Mouse (Mus musculus): ENCODE results near the gene Cfap69.
"Not testable (repeated sequence)": the region's sequence is repeated elsewhere in the genome, so short reads cannot be mapped to it uniquely, and the experiment has no call there.

The Cfap69 gene

DNA sequence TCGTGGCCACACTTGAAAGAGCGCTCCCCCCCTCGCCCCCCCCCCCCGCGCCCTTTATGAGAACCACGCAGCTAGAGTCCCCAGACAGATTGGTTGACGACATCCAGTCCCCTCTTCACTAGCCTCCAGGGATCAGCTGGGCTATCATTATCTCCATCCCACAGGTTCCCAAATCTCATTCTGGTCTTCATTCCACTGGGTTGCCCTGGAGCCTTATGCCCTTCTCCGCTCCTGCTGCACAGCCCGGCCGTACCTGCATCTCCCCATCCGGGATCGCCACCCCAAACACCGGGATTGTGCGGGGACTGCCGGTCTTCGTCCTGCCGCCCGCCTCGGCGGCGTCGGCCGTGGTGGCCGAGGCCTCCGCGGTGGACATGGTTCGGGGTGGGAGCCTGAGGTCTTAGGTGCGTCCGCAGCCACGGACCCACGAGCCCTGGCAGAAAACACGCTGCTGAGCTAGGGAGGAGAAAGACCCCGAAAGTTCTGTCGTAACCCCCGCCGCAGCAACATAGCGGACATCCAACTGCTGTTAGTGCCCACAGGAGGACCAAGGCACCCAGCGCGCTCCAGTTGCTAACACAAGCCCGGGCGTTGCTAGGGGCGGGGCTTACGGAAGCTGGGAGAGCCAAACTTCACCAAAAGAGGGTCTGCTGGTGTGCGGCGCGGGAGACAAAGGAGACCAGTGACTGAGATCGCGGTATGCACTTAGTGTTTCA is at the start of gene Cfap69:
Gene Cfap69 (minus strand): TSS at position 585 of the 716 bp plus-strand sequence.
- DNase-seq = peak; percentile 54 to 68

- no peak for DNase-seq
Measured at GRCm38 (mm10) chr5:5711032-5711431, 47.0 kb upstream of the Cfap69 start.

DNA sequence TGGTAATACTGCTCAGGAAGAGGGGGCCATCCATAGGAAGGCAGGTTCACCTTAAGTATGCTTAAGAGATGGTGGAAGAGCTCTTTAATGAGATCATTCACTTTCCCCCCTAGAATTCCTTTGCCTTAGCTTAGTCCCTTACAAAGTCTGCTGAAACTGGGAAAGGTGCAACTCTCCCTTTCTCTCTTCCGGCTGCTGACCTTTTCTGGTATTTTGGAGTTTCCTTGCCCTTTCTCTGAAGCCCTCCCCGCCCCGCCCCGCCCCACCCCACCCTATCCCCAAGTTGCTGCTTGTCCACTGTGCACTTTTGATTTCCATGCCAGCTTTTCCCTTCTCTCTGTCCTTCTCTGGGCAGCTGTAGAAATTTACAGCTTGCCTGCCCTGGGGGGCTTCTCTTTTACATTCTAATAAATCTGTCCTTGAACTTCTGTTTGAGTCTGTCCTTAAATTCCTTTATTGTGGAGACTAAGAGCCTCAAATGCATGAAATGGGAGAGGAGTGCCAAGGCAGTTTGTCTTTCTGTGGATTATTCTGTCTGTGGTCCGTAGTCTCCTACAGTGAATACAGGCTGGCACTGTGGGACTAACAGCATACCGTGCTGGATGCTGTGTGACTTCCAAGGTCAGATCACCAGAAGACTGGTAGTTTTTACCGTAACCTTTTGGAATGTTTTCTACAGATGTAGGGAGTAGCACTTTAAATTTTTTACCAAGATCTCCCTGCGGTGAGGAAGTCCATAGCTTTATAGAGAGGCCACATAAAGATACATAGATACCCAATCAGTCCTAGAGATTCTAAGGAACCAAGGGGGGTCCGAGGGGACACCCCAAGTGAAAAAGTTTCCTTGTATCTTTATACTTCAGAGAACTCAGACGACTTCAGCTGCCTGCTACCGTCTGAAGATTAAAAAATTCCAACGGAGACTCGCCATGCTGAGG is 43.6 kb upstream of the Cfap69 start:
- DNase-seq = no peak

GRCm38 (mm10) chr5:5705019-5705418 is 41.0 kb upstream of the Cfap69 start:
- DNase-seq = no peak

- no peak for DNase-seq
Measured at GRCm38 (mm10) chr5:5700386-5700785, 36.3 kb upstream of the Cfap69 start.

- no peak for DNase-seq
Measured at GRCm38 (mm10) chr5:5698830-5699229, 34.8 kb upstream of the Cfap69 start.

DNA sequence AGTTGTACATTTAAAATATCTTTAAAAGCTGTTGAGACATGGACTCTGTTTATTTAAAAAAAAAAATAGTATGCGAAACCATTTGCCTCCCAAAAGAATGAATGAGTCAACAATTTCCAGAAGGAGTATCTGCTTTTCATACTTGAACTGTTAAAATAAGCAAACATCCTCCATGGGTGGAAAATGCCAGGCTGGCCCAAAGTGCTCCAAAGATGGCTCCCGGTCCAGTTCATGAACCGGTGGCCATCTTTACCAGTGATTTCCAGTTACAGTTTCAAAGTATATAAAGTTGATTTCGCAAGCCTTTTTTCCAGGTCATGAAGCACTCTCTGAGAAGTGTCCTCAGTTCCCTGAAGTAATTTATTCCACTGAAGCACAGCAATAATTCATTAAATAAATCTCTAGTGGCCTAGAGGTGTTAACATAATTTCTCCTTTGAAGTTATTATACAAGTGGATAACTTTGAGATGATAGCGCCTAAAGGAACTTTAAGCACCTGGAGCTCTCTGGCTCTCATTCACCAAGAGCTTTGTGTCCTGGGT is 31.4 kb upstream of the Cfap69 start:
- DNase-seq = no peak

GRCm38 (mm10) chr5:5693956-5694653 is 30.1 kb upstream of the Cfap69 start, which contains the start of gene Steap2:
Steap2 (minus strand) TSS chr5:5694578.
- peak; percentile 75 to 78 for DNase-seq

- no peak for DNase-seq
Measured at GRCm38 (mm10) chr5:5693541-5693955, 29.5 kb upstream of the Cfap69 start.

- DNase-seq = no peak
Measured at GRCm38 (mm10) chr5:5692167-5692738, 28.2 kb upstream of the Cfap69 start.

GRCm38 (mm10) chr5:5688945-5689540 is 25.0 kb upstream of the Cfap69 start:
- peak in 1 of 2 experiments; percentile 32 for DNase-seq

- DNase-seq = no peak
Measured at GRCm38 (mm10) chr5:5688228-5688627, 24.2 kb upstream of the Cfap69 start.

- no peak for DNase-seq
Measured at GRCm38 (mm10) chr5:5686973-5687372, 22.9 kb upstream of the Cfap69 start.

DNA sequence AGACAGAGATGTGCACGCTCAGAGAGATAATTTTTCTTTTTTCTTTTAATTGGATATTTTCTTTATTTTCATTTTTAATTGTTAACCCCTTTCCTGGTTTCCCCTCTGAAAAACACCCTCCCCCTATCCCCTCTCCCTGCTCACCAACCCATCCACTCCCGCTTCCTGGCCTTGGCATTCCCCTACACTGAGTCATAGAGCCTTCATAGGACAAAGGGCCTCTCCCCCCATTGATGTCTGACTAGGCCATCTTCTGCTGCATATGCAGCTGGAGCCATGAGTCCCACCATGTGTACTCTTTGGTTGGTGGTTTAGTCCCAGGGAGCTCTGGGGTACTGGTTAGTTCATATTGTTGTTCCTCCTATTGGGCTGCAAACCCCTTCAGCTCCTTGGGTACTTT is 20.9 kb upstream of the Cfap69 start:
- not testable (repeated sequence) for DNase-seq

DNA sequence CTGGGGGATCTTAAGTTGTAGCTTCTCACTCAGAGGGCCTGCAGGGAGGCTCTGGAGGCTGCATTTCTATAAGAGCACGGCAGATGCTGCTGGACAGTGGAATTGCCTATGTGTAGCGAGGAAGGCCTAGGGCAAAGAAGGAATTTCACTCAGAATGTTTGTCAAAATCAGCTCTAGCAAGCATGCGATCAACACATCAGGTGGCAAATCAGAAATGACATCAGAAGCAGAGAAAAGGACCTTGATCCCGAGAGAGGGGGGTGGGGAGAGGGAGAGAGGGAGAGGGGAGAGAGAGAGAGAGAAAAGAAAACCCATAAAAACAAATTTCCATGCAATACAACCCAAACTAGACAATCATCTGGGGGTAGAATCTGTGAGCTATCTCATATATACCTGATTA is 19.3 kb upstream of the Cfap69 start:
- no peak for DNase-seq

- DNase-seq = no peak
Measured at GRCm38 (mm10) chr5:5679459-5679858, 15.4 kb upstream of the Cfap69 start.

- no peak for DNase-seq
Measured at GRCm38 (mm10) chr5:5676082-5676481, 12.0 kb upstream of the Cfap69 start.

GRCm38 (mm10) chr5:5668920-5669319 is 4.9 kb upstream of the Cfap69 start:
- DNase-seq = no peak

- no peak for DNase-seq
Measured at GRCm38 (mm10) chr5:5664371-5664926, 410 bp upstream of the Cfap69 start.

DNA sequence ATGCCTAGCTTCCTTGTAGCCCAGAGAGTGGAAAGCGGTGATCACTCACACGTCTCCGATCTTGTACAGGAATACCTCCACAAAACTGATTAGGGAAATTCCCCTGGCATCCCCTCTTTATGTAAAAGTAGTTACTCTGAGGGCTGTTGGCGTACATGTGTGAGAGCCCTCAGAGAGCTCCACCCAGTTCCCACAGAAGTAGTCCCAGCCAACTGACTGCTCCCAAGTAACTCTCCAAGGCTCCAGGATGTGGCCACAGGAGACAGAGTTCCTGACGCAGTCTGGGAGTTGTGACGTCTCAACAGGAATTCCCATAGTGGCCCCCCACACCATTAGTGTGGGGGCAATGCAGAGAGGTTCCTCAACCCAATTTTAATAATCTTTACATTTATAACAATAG is 982 bp downstream of the Cfap69 start:
- no peak for DNase-seq

DNA sequence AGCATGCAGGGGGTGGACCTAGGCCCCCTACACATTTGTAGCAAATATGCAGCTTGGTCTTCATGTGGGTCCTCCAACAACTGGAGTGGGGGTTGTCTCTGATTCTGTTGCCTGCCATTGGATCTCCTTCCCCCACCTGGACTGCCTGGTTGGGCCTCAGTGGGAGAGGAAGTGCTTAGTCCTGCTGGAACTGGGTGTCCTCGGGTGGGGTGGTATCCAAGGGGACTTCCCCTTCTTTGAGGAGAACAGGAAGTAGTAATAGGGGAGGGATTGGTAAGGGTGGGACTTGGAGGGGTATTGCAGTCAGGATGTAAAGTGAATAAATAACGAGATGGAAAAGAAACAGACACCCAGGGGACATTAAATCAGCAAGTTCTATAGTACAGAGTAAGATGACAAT is 5.4 kb downstream of the Cfap69 start:
- no peak for DNase-seq

DNA sequence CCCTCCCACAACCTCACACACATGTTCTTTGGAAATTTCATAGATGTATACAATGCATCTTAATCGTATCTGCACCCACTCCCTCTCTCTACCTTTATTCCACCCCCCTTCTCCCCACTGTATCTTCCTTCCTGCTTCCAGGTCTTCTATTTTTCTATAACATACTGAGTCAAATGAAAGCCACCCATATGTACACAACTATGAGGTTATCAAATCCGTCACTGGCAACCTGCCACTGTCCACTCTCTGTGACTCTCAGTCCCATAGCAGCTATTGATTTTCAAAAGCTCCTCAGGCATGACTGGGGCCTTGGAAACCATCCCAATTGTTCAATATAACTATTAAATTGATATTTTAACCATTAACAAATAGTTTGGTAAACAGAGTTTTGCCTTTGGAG is 6.1 kb downstream of the Cfap69 start:
- no peak for DNase-seq
